Mouse (Mus musculus) thymus, postnatal 4 days (tissue): ENCODE results near the gene Gpr135.

Experiments
- DNase-seq: peaks from one replicate; pipeline ENCODE4 v3.0.0; 2021

The Gpr135 gene

DNA sequence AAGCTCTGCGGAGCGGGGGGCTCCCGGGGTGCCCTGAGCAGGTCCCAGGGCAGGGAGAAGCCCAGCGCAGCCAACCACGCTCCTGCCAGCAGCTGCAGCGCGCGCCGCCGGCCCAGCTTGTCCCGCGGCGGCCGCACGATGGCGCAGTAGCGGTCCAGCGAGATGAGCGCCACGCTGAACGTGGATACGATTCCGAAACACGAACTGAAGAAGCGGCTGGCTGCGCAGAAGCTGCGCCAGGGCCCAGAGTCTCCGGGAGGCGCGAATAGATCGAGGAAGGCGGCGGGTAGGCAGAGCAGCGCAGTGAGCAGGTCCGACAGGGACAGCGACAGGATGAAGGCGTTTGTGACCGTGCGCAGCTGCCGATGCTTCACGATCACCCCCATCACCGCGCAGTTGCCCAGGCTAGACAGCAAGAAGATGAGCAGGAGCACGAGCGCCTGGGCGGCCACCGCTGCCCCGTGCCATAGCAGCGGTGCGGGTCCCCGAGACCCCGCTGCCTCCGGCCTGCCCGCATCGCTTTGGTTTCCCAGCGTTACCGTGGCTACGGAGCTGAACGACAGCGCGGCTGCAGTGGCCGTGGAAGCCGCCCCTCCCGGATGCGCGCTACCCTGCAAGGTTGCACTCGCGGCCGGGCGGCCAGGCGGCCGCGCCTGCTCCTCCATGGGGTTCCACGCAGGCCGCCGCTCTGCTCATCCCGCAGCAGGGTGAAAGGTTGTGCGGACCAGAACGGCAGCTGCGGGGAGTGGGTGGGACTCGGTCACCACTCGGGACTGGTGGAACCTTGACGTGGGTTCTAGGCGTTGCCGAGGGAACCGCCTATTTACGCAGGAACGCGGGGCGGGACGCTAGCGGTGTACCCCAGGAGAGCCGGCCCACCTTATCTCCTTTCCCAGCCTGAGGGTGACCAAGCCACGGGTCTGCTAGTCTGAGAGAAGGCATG lies at the start of gene Gpr135:
Gene Gpr135 (minus strand): TSS at position 799 of the 943 bp plus-strand sequence.
- peak; percentile 83 for DNase-seq

DNA sequence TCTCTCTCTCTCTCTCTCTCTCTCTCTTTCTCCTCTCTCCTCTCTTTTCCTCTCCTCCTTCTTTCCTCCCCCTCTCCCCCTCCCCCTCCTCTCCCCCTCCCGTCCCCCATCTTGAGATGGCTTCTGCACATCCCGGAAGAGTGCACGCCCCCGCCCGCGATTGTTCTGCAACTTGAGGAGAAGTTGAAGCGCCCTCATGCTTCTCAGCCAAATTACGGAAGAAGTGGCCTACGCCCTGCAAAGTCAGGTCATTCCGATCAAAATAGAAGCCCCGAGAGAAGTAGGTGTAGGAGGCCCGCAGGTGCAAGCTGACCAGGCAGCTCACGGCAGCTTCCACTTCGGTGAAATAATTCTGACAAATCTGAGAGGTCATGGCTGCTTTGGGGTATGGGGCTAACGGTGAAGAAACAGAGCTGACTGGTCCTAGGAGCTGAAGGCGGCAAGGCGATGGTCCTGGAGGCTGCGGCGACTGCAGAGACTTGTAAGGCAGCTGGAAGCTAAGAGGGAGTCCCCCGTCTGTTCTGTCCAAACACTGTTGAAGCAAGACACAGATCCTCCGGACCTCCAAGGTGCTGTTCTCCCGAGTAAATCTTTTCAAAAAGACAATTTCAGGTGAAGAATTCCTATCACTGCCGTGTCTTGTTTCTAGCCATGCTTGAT lies 44.9 kb upstream of the Gpr135 start:
- DNase-seq, result no peak

DNA sequence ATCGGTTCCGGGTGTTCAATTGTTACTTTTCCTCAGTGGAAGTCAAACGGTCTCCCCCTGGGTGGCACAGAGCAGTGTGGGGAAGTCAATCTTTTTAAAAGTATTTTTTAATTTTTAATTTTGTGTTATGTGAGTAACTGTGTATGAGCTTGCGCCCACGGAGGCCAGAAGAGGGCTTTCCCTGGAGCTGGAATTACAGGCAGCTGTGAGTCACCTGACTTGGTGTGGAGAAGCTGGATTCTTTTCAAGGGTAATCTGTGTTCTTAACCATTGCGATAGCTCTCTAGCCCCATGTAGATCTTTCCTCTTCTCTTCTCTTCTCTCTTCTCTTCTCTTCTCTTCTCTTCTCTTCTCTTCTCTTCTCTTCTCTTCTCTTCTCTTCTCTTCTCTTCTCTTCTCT lies 44.2 kb upstream of the Gpr135 start:
- no peak for DNase-seq

DNA sequence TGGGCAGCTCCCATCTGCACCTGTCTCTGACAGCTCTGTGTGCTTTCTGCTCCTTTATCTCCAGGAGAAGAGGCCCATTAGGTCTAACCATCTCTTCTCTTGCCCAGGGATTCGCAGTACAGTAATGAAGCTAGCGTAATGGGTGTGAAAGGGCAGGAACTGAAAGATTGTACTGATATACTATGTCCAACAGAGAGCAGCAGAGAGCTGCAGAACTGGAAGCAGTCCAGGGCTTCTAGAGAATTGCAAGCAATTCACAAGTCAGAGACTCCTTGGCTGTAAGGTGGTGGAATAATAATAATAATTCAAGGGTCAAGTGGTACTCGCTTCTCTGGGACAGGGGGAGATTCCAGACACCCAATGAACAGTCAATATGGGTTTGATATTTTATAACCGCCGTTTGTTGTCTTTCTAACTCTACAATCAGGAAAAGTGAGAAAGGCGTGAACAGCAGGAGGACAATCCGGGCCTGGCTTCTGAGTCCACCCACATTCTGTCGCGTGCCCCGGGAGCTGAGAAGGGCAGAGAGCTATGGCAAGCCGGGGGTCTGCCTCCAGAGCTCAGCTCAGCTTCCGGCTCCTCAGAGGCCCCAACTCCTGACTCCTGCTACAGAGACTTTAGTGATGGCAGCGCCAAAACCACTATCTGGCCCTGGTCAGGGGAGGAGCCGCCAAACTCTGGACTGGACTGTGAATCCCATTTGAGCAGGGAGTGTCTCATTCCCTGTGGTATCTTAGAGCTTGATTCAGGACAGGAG lies 33.8 kb upstream of the Gpr135 start:
- DNase-seq, result peak; percentile 43

DNA sequence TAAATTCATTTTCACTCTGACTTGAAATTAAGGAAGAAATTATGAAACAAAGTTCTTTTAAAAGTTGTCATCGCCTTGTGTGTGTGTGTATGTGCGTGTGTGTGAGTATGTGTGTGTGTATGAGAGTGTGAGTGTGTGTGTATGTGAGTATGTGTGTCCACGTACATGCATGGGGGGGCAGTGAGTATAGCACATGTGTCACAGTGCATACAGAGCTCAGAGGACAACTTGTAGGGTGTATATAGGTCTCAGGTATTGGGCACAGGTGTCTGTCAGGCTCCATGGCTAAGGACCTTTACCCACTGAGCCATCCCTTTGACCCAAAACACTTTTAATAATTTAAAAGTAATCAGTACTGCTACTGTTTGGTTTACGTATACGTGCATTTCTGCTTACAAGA lies 33.1 kb upstream of the Gpr135 start:
- no peak for DNase-seq

DNA sequence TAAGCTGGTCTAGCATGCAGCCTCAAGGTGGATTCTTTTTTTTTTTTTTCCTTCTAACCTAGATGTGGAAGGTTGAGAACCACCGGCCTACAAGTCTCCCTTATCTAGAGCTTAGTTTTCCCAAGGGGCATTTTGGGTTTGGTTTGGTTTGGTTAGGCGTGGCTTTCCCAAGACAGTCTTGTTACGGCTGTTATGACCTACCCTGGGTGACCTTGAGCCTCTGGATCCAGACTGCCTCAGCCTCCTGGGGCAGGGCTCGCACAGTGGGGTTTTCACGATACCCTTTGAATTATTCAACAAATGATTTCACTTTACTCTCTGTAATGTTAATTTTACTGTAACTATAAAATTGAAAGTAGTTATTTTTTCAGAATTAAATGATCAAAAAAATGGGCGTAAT lies 31.9 kb upstream of the Gpr135 start:
- no peak for DNase-seq

DNA sequence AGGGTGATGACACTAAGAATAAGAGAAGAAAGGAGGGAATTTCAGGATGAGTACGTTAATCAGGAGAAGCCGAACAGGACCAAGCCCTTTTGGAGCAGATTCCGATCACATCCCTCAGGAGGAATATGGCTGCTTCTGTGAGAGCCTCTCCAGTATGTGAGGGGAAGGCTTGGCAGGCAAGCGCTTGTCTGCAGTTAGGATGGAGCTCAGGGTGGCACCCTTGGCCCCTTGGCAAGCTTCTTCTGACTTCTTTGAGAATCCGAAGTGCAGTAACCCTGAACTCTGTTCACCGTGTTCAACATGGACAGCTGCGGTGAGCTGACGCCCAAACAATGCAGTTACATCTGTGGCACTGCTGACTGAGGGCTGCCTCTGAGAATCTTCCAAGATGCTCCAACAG lies 26.0 kb upstream of the Gpr135 start:
- DNase-seq, result no peak

DNA sequence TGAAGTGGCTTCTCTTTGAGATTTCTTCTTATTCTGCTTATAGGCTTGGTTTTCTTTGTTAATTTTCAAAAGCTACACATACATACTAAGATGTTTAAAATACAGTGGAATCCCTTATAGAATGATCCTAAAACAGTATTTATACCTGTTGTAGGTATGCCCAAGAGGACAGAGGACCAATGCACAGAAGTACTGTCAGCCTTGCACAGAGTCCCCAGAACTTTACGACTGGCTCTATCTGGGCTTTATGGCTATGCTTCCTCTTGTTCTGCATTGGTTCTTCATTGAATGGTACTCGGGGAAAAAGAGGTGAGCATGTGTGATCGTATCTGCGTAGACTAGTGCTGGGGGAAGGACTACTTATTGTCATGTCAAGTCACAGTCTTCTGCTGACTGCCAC lies 18.9 kb upstream of the Gpr135 start:
- DNase-seq, result no peak

DNA sequence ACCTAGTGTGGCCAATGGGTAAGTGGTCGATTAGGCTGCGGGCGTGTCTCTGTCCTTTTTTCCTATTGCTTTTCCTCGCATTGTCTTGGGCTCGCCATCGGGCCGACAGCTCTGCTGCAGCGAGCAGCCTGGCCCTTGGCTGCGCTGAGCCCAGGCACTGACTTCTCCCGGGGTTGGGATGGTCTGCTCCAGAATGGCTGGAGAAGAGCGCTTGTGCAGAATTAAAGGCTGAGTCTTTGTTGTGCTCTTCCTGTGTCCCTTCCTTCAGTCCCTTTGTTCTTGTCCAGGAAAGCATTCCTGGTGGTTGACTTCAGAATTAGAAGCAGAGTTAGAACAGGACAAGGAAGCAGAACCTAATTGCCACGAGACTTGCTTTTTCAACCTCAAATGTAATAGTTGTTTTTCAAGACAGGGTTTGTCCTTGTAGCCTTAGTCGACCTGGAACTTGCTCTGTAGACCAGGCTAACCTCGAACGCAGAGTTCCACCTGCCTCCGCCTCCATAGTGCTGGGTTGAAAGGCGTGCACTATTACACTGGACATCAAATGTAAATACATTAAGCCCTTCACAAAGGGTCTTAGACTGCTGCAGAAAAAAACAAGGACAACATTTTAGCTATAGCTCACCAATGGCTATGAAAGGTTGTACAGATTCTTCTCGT lies 15.4 kb upstream of the Gpr135 start:
- DNase-seq, result peak; percentile 22

DNA sequence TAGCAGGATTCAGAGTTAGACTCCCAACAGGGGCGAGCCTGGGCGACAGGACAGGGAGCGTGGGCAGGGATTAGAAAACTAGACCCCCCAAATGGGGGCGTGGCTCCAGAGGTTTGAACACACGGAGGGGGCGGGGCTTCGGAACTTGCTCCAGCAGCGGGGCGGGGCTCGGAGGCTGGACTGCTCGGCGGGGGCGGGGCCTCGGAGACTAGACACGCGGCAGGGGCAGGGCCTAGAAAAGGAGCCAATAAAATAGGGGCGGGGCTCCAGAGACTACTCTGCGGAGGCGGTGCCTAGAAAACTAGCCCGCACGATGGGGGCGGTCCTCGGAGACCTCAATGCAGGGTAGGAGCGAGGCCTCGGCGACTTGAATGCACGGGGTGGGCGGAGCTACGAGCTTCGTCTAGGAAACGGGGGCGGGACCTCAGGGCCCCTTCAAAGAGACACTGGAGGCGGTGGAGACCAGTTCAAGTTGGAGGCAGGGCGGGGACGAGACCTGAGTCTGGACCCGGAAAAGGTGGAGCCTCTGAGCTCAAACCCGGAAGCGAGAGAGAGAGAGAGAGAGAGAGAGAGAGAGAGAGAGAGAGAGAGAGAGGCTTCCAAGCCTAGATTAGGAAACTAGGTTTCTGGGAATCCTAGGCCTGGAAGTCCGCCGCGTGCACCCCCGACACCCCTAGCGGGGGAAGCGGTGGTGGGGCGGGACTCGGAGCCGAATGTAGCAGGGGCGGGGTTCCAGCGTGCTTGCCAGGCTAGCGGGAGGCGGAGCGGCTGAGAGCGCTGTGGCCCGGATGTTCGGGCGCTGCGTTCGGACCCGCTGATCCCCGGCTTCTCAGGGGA lies 14.6 kb upstream of the Gpr135 start, which contains the start of the genes L3hypdh and Jkamp:
Gene L3hypdh (minus strand): TSS at position 111 of the 837 bp plus-strand sequence.
Gene Jkamp (plus strand): TSS at position 261 of the 837 bp plus-strand sequence.
- peak; percentile 100 for DNase-seq

DNA sequence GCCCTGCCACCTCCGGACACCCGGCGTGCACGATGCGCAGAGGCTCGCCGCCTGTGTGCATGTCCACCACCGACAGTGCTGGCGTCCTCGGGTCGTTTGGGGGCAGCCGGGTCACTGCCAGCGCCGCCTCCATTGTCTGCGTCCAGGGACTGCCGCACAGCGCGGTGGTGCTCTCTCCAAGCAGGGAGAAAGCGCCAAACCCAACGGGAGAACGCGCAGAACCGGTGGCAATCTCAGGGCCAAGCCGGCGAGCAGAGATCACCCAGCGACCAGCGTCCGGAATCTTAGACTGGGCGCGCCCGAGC lies 14.1 kb upstream of the Gpr135 start:
- DNase-seq, result no peak

DNA sequence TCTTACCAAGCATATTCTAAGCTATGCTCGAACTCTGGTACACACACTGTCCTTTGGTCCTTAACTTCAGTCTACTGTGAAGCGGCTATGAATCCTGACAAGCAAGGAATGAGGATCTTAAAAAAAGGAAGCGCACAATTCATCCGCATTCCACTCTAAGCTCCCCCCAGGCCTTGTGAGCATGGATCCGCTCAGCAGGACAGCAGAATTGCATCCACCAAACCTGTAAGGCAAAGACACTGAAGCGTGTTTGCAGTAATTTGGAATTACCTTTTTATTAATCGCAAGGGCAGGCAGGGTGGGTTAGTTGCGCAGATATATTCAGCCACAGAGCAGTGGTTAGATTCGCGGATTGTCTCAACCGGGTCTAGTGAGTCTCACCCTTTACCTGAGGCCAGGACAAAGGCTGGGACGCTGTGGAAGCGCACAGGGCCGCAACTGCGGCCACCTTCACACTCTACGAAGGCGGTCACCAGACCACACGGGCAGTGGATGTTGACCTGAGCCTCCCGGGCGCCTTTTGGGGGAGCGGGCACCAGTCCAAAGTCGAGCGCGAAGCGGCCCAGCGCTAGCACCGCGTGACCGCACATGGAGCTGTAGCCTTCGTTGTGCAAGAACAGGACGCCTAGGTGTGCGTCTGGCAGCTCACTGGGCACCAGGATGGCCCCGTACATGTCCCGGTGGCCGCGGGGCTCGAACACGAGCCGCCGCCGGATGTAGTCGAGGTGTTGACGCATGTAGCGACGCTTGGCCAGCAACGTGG lies 13.5 kb upstream of the Gpr135 start:
- DNase-seq, result no peak

DNA sequence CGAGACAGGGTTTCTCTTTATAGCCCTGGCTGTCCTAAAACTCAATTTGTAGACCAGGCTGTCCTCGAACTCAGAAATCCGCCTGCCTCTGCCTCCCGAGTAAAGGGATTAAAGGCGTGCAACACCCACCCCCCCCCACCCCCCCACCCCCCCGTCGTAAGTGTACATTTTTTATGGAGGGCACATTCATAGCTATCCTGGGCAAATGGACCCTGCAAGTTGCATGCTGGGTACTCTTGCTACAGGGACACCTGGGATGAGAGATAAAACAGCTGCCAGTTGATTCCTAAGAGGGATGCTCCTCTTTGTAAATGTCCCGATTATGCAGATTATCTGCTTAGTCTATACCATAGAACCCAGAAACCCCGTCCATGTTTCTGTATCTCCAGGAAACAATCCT lies 12.3 kb upstream of the Gpr135 start:
- DNase-seq, result no peak

DNA sequence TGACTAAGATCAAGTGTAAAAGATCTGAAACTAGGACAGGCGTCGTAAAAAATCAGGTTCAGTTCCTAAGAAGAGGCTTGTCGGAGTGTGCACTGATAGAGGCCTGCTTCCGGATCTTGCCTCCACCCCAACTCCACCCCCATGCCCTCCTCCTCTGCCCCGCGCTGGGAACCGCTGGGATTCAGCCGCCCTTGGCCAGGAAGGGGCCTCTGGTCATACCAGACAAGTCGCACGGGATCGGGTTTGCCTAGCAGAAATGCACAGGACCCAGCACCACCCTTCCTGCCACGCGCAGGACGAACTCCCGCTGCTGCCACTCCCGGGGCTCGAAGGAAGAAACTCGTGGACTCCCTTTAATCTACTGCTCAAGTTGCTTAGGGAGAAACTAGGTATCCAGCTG lies 11.4 kb upstream of the Gpr135 start:
- no peak for DNase-seq

DNA sequence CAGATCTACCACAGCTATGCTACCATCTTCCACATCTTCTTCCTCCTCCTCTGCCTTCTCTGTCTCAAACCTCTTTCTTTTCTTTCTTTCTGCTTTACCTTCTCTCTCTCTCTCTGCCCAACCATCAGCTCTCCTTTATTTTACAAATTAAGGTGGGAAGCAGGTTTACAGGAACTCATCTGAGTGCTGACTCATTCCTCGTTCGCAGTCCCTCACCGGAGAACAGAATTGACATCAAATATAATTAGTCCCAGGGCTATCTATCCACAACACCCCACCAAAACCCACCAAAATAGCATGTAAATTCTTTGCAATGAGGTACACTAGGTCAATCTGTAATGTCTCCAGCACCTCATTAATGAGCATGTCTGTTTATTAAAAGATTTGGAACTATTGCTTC lies 11.0 kb upstream of the Gpr135 start:
- DNase-seq, result no peak

DNA sequence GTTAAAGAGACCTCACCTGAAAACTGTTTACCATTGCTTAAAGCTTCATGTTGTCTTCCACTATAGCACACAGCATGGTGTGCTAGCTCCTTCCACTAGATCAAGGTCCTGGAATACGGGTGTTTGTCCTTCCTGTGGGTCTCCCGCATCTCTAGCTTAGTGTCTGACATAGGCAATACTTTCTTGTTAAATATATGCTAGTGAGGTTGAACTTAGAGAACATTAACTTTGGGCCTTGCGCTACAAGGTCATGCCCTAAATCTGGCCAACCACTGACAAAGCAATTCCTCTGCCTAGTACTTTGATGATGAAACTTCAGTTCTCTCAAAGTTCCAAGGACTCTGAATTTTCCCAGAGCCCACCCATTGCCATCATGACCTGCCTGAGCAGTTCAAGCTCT lies 7.3 kb upstream of the Gpr135 start:
- DNase-seq, result no peak

DNA sequence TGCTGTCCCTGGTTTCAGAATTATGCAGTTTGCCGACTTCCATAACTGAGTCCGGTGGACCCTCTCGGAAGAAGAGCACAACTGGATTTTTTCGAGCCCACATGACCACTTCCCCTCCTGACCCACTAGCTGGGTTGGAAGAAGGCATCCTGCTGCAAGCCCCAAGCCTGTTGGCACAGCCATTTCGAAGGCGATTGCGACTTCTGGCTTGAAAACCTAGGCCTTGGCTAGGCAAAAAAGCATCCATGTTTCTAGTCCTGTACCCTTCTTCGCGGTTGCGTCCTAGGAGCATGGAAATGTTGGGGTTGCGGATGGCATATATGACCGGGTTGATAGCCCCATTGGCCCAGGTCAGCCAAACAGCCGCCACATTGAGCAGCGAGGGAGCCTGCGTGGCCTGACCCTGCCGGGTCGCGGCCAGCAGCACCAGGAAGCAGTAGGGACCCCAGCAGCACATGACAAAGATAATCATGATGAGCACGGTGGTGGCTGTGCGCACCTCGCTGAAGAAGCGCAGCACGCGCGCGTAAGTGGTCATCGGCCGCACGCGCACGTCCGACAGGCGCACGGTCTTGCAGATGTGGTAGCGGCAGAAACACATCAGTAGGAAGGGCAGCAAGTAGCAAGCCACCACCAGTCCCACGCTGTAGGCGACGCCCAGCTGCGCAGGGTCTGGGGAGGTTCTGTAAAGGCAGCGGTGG lies 1.1 kb downstream of the Gpr135 start:
- no peak for DNase-seq

DNA sequence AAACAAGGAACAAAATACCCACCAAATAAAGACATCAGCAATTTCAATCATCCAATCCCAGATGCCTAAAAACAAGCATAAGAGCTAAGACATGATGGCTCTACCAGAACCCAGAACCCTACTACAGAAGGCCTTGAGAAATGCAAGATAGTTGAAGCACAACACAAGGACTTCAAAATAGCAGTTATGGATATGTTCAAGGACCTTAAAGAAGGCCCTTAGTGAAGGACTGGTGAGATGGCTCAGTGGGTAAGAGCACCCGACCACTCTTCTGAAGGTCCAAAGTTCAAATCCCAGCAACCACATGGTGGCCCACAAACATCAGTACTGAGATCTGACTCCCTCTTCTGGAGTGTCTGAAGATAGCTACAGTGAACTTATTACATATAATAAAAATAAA lies 13.1 kb downstream of the Gpr135 start:
- no peak for DNase-seq

DNA sequence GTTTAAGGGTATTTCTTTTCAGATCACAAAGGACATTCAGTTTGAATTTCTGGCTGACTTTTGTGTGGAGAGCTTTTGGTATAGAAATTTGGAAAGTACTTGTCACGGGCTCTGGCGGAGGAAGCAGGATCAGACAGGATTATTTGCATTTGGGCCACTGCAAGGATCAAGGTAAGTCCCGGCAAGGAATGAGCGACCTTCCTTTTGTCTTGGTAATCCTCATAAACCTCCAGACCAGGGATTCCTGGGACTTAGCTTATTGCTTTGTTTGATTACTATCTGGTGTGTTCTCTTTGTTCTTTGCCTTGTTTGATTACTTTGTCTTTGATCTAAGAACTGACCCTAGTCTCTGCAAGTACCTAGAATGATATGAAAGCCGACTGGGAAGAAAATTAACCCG lies 17.1 kb downstream of the Gpr135 start:
- no peak for DNase-seq

DNA sequence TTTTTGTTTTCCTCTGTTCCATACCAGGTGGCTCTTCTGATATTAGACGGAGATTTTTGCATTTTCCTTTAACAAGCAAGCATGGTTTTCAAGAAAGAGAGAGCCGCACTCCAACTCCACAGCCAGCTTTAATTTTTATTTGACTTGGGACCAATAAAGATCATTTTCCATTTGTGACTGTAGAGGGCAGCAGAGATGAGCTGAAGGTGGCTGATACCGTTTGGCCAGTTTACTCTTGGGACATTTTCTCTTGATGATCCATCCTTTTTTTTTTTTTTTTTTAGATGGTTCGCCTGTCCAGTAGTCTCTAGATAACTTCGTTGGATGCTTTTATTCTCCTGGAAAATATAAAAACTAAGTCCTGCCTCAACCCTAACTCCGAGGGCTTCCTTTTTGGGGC lies 17.6 kb downstream of the Gpr135 start:
- DNase-seq, result no peak

DNA sequence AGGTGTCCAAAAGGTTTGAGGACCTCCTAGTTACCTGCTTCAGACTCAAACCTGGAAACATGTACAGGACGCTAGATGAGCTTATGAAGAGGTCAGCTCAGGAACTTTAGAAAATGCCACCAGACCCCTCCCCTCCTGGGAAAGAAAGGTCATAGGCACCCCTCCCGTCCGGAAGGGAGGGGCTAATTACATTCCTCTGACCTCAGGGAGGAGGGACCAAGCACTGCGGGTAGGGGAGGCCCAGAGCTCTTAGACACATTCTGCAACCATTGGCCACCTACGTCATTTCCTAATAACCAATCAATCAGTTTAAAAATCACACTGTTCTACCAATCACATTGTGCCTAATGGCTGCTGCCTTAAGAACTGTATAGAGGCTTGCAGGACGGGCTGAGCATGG lies 18.4 kb downstream of the Gpr135 start:
- DNase-seq, result no peak
